Mouse (Mus musculus) neural tube, embryonic 11.5 days (tissue): ENCODE data around the gene Gm49318. TPM values are rescaled to one million over a fixed set of nuclear protein-coding genes. Genes with fewer than 3 reads are reported as not detected.

Experiments
- ATAC-seq: fragments of 200-750 bp; cut with Nextera tagmentation; 2 replicates; pipeline ENCODE4 v1.8.0; 2017; ENCODE audit warnings: moderate number of reproducible peaks, mild to moderate bottlenecking, moderate TSS enrichment, moderate library complexity; ENCODE audit not compliant: insufficient read depth, low FRiP score, low TSS enrichment
- DNase-seq: peaks from one replicate; pipeline ENCODE4 v3.0.0-alpha.2; 2015; ENCODE audit warnings: low spot score
- H3K27ac ChIP-seq: fragments of 300-500 bp; sonication (generic); 2 replicates; pipeline ENCODE4 v1.5.1; 2014; ENCODE audit warnings: low read depth, mild to moderate bottlenecking, low read length
- H3K27me3 ChIP-seq: fragments of 300-500 bp; sonication (generic); 2 replicates; pipeline ENCODE4 v1.6.1; 2014; ENCODE audit warnings: mild to moderate bottlenecking, low read length, mixed read lengths; ENCODE audit not compliant: control insufficient read depth, insufficient read depth
- H3K36me3 ChIP-seq: fragments of 300-500 bp; sonication (generic); 2 replicates; pipeline ENCODE4 v1.6.1; 2014; ENCODE audit warnings: mild to moderate bottlenecking, low read length, moderate library complexity, mixed read lengths; ENCODE audit not compliant: control insufficient read depth, insufficient read depth
- H3K4me1 ChIP-seq: fragments of 300-500 bp; sonication (generic); 2 replicates; pipeline ENCODE4 v1.6.1; 2014; ENCODE audit warnings: low read length, mixed read lengths; ENCODE audit not compliant: control insufficient read depth, insufficient read depth
- H3K4me2 ChIP-seq: fragments of 300-500 bp; sonication (generic); 2 replicates; pipeline ENCODE4 v1.6.1; 2014; ENCODE audit warnings: low read depth, mild to moderate bottlenecking, moderate library complexity
- H3K4me3 ChIP-seq: fragments of 300-500 bp; sonication (generic); 2 replicates; pipeline ENCODE4 v1.5.1; 2014; ENCODE audit warnings: low read depth, low read length
- H3K9ac ChIP-seq: fragments of 300-500 bp; sonication (generic); 2 replicates; pipeline ENCODE4 v1.6.1; 2014; ENCODE audit warnings: mild to moderate bottlenecking, low read length
- H3K9me3 ChIP-seq: fragments of 300-500 bp; sonication (generic); 2 replicates; pipeline ENCODE4 v1.6.1; 2016; ENCODE audit warnings: low read length; ENCODE audit not compliant: control insufficient read depth
- WGBS: fragments of 180-500 bp; shearing (Covaris S2); extraction: QIAGEN DNeasy Blood & Tissue Kit; methylation state at CpG from one replicate; pipeline ENCODE4 v1.1.7; 2014; 5-methylcytosine and 5-hydroxymethylcytosine counted together
- polyA plus RNA-seq: library from polyadenylated mRNA; unstranded; fragments of >200 nt; fragmentation: Nextera tagmentation; extraction: Ambion mirVana; gene quantifications from 2 replicates; pipeline ENCODE4 v1.2.1, GENCODE M21; 2014

Gm49318 gene
- polyA plus RNA-seq, 1 experiment from 2014 or later, result not detected

GRCm38 (mm10) chr9:22051161-22051957 is 19.7 kb downstream of the Gm49318 start:
- peak overlapping the region; percentile 89 for H3K9ac ChIP-seq
- H3K36me3 ChIP-seq, result no peaks in the 10 kb centered on the region
- ATAC-seq, result peak; percentile 21
- no peaks in the 10 kb centered on the region for H3K9me3 ChIP-seq
- H3K4me2 ChIP-seq, result peak overlapping the region; percentile 68
- H3K4me1 ChIP-seq, result peaks cover 16% of the 10 kb centered on the region
- WGBS, result 1% methylated on average over 57 of the region's 67 CpGs
- H3K4me3 ChIP-seq, result peak overlapping the region; percentile 81
- peak overlapping the region; percentile 80 for H3K27ac ChIP-seq
- H3K27me3 ChIP-seq, result peaks cover 19% of the 10 kb centered on the region
- DNase-seq, result peak; percentile 59

DNA sequence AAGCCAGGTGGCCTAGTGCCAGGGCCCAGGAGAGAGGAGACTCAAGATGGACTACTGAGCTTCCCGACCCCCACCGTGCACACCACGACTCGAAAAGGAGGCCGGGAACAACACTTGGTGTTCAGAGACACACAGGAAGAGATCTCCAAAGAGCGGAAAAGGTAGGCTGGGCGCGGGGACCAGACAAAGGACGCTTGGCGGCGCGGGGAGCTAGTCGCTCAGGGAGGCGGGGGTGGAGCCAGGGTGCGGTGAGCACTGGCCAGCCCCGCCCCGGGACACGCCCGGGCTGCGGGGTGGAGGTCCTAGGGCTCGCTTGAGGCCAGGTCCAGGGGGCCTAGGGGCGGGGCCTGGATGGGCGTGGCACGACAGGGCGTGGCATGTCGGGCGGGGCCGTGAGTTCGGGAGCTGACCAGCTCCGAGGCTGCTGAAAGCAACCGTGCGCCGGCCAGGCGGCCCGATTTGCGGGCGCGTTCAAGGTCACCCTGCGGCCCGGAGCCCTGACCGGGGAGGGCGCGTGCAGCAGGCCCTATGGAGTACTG is 20.6 kb downstream of the Gm49318 start:
- WGBS, result under 1% methylated on average over 41 of the region's 43 CpGs
- peak; percentile 67 for ATAC-seq
- no peaks in the 10 kb centered on the region for H3K36me3 ChIP-seq
- peak overlapping the region; percentile 68 for H3K4me2 ChIP-seq
- peaks cover 16% of the 10 kb centered on the region for H3K4me1 ChIP-seq
- H3K9me3 ChIP-seq, result no peaks in the 10 kb centered on the region
- peak overlapping the region; percentile 80 for H3K27ac ChIP-seq
- H3K9ac ChIP-seq, result peak overlapping the region; percentile 89
- peak; percentile 91 for DNase-seq
- H3K27me3 ChIP-seq, result peaks cover 19% of the 10 kb centered on the region
- peak overlapping the region; percentile 81 for H3K4me3 ChIP-seq

DNA sequence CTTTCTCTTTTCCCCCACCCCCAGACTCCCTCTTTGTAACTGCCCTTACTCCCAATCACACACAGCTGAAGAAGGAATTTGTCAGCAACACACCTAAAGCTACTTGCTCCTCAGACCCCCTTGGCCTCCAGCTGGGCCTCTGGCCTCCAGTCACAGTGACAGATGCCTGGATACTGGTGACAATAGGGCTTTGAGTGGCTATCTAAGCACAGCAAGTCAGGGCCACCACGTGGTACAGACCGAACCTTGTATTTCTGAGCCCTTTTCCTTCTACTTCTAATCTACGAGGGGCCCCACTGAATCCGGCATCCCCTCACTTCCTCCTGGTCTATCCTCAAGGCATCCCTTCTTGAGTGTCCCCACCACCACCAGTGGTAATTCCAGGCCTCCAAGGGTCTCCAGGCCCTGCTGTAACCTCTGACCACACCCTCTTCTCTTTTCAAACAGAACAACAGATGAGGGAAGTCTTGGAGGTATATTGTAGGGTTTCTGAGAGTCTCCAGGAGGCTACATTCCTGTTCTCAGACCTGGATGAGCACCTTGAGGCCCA is 21.3 kb downstream of the Gm49318 start:
- peak; percentile 36 for DNase-seq
- 57% methylated on average over 4 of the region's 4 CpGs for WGBS

DNA sequence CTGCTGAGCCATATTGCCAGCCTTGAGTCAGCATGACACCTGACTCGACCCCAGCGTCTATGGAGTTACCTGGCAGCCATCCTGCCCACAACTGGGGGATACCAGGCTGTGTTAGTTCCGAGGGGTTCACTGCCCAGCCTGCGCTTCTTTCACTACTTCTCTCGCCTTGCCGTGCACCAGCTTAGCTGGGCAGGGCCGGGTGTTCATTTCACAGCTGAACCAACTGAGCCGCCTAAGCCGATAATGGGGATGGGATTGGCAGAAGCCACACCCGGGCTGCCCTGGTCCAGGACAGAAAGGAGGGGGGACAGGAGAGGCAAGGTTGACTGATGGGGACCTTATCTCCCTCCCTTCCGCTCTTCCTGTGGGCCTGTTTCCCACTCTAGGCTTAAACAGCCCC is 21.7 kb downstream of the Gm49318 start:
- Histone ChIP-seq H3K27ac (peak overlapping the region; percentile 80), H3K36me3 (no peaks in the 10 kb centered on the region), H3K4me3 (peak overlapping the region; percentile 81), H3K4me1 (peaks cover 13% of the 10 kb centered on the region), H3K9me3 (no peaks in the 10 kb centered on the region), H3K27me3 (peaks cover 19% of the 10 kb centered on the region), H3K4me2 (peak overlapping the region; percentile 68), H3K9ac (peak overlapping the region; percentile 89)
- DNase-seq, result no peak
- no peak for ATAC-seq
- WGBS, result 76% methylated on average over 11 of the region's 11 CpGs

More for the DNA sequence above, 21.3 kb downstream of the Gm49318 start:
- ATAC-seq, result no peak
- Histone ChIP-seq H3K4me1 (peaks cover 16% of the 10 kb centered on the region), H3K27me3 (peaks cover 19% of the 10 kb centered on the region), H3K27ac (peak overlapping the region; percentile 80), H3K9me3 (no peaks in the 10 kb centered on the region), H3K4me2 (peak overlapping the region; percentile 68), H3K9ac (peak overlapping the region; percentile 89), H3K4me3 (peak overlapping the region; percentile 81), H3K36me3 (no peaks in the 10 kb centered on the region)

DNA sequence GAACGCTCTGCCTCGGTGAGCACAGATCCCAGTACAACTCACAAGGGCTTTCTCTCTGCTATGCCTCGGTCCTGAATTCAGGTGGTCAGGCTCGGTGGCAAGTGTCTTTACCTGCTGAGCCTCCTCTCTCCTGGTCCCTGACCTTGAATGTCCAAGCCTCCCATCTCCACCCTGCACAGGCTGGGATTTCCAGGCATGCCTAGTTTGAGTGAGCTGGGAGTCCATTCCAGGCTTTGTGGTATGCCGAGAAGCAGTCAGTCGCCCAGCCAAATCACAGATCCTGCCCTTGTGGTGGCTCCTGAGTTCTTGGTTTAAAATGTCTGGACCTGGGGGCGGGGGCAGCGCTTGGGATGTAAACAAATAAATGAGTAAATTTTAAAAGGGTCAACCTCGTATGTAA is 23.7 kb downstream of the Gm49318 start:
- H3K4me1 ChIP-seq, result peaks cover 13% of the 10 kb centered on the region
- ATAC-seq (no peak), DNase-seq (no peak)
- H3K4me2 ChIP-seq, result no peak overlapping the region
- H3K9ac ChIP-seq, result no peak overlapping the region
- 66% methylated on average over 9 of the region's 9 CpGs for WGBS
- no peaks in the 10 kb centered on the region for H3K9me3 ChIP-seq
- H3K27ac ChIP-seq, result no peak overlapping the region
- H3K27me3 ChIP-seq, result peaks cover 16% of the 10 kb centered on the region
- no peak overlapping the region for H3K4me3 ChIP-seq
- H3K36me3 ChIP-seq, result no peaks in the 10 kb centered on the region

GRCm38 (mm10) chr9:22041832-22042231 is 29.2 kb downstream of the Gm49318 start:
- Histone ChIP-seq H3K36me3 (peaks cover 2% of the 10 kb centered on the region; the same call in 1 of the 2 replicates), H3K27ac (no peak overlapping the region), H3K4me3 (no peak overlapping the region), H3K4me2 (no peak overlapping the region), H3K9me3 (no peaks in the 10 kb centered on the region), H3K4me1 (no peaks in the 10 kb centered on the region), H3K9ac (no peak overlapping the region), H3K27me3 (no peaks in the 10 kb centered on the region)
- 58% methylated on average over 2 of the region's 2 CpGs for WGBS
- ATAC-seq, result no peak
- DNase-seq, result no peak

- peaks cover 2% of the 10 kb centered on the region for H3K36me3 ChIP-seq
- H3K27me3 ChIP-seq, result no peaks in the 10 kb centered on the region
- H3K27ac ChIP-seq, result no peak overlapping the region
- H3K4me2 ChIP-seq, result no peak overlapping the region
- H3K9ac ChIP-seq, result no peak overlapping the region
- no peaks in the 10 kb centered on the region for H3K9me3 ChIP-seq
- H3K4me3 ChIP-seq, result no peak overlapping the region
- ATAC-seq (no peak), DNase-seq (no peak)
- 87% methylated on average over 10 of the region's 10 CpGs for WGBS
- peaks cover 5% of the 10 kb centered on the region; the same call in 1 of the 2 replicates for H3K4me1 ChIP-seq
Observed at GRCm38 (mm10) chr9:22037826-22038225, 33.2 kb downstream of the Gm49318 start.

- ATAC-seq, result peak; percentile 63
- H3K36me3 ChIP-seq, result peaks cover 3% of the 10 kb centered on the region
- no peaks in the 10 kb centered on the region for H3K27me3 ChIP-seq
- H3K4me1 ChIP-seq, result peaks cover 5% of the 10 kb centered on the region; the same call in 1 of the 2 replicates
- no peak overlapping the region for H3K4me2 ChIP-seq
- H3K9me3 ChIP-seq, result no peaks in the 10 kb centered on the region
- WGBS, result 38% methylated on average over 6 of the region's 6 CpGs
- peak overlapping the region; percentile 73 for H3K27ac ChIP-seq
- peak; percentile 70 for DNase-seq
- no peak overlapping the region for H3K4me3 ChIP-seq
- H3K9ac ChIP-seq, result no peak overlapping the region
Observed at GRCm38 (mm10) chr9:22035300-22036044, 35.6 kb downstream of the Gm49318 start.
